Comparison of ENCODE assay signal across 9 mouse cellular contexts in genomic region chr5:139734746-139735145, GRCm38 (mm10). TPM values are rescaled to one million over a fixed set of nuclear protein-coding genes. Genes with fewer than 3 reads are reported as not detected.
DNase-seq lines count a peak whose midpoint lies in the region; ATAC-seq and TF ChIP-seq lines count a peak whose summit lies in the region.
"Had no signal": no experiment of that assay in that cellular context is flagged by ENCODE, and none has a peak within 500 bp of the region (broad histone marks: within the 10 kb centered on the region; RNA-seq: fewer than 3 reads in every experiment).

No protein-coding gene starts in this region.

- intact Hi-C loops in heart, postnatal 14 days (cut with DNase I): no loop called here

- no peaks in the 10 kb centered on the region for H3K36me3 ChIP-seq in heart, embryonic 15.5 days
- no peaks in the 10 kb centered on the region for H3K36me3 ChIP-seq in hindbrain, postnatal 0 days (ENCODE audit: insufficient read depth, low read length)
- no peaks in the 10 kb centered on the region for H3K36me3 ChIP-seq in midbrain, embryonic 15.5 days (replicated peaks)

- WGBS in heart, embryonic 15.5 days: 72% methylated on average over 7 of the region's 7 CpGs
- WGBS in bone marrow, adult 2 months: 12% methylated on average over 7 of the region's 7 CpGs
- WGBS in hindbrain, postnatal 0 days: 75% methylated on average over 7 of the region's 7 CpGs
- 84% methylated on average over 7 of the region's 7 CpGs for WGBS in midbrain, embryonic 15.5 days

- no peak overlapping the region for H3K4me3 ChIP-seq in heart, embryonic 15.5 days
- H3K4me3 ChIP-seq in bone marrow, adult 2 months (replicated peaks; ENCODE audit: control insufficient read depth, low read depth, low read length): peak overlapping the region; percentile 96
- H3K4me3 ChIP-seq in hindbrain, postnatal 0 days (ENCODE audit: low read length): peak overlapping the region; percentile 54; the same call in 1 of the 2 replicates
- H3K4me3 ChIP-seq in midbrain, embryonic 15.5 days: no peak overlapping the region

- TF ChIP-seq POLR2A in bone marrow, adult 2 months (IDR thresholded peaks at IDR 0.05; ENCODE audit: borderline replicate concordance, control insufficient read depth, low read depth, low read length): no peak

- H3K9me3 ChIP-seq in heart, embryonic 15.5 days (replicated peaks): no peaks in the 10 kb centered on the region
- H3K9me3 ChIP-seq in hindbrain, postnatal 0 days (ENCODE audit: low read length): no peaks in the 10 kb centered on the region
- no peaks in the 10 kb centered on the region for H3K9me3 ChIP-seq in midbrain, embryonic 15.5 days

- H3K27me3 ChIP-seq in heart, embryonic 15.5 days: no peaks in the 10 kb centered on the region
- no peaks in the 10 kb centered on the region for H3K27me3 ChIP-seq in hindbrain, postnatal 0 days (ENCODE audit: insufficient read depth, low read length)
- H3K27me3 ChIP-seq in midbrain, embryonic 15.5 days (replicated peaks): 0 out of 2 replicates have a peak, but pooled peaks cover 3% of the 10 kb centered on the region

- no peak for ATAC-seq in heart, embryonic 15.5 days (replicated peaks; ENCODE audit: insufficient number of reproducible peaks, insufficient read depth, low FRiP score, low read depth)
- no peak for ATAC-seq in hindbrain, postnatal 0 days
- no peak for ATAC-seq in midbrain, embryonic 15.5 days (replicated peaks)

- H3K4me1 ChIP-seq in heart, embryonic 15.5 days (replicated peaks): peaks cover 49% of the 10 kb centered on the region
- H3K4me1 ChIP-seq in bone marrow, adult 2 months (ENCODE audit: control insufficient read depth, insufficient read depth, low read length): peaks cover 17% of the 10 kb centered on the region
- peaks cover 37% of the 10 kb centered on the region for H3K4me1 ChIP-seq in hindbrain, postnatal 0 days (ENCODE audit: insufficient read depth, low read length)
- peaks cover 55% of the 10 kb centered on the region for H3K4me1 ChIP-seq in midbrain, embryonic 15.5 days

- no peak for TF ChIP-seq CTCF in bone marrow, adult 2 months (IDR thresholded peaks at IDR 0.05; ENCODE audit: control insufficient read depth, insufficient read depth, low read length)
- TF ChIP-seq CTCF in hindbrain, postnatal 0 days (IDR thresholded peaks at IDR 0.05; ENCODE audit: low read depth): no peak

- no peak for DNase-seq in heart, postnatal 14 days
- no peak for DNase-seq in hindbrain, postnatal 0 days (ENCODE audit: low spot score)
- no peak for DNase-seq in layer of hippocampus, adult 18-20 months (ENCODE audit: low spot score in 2 of 2)
- no peak for DNase-seq in layer of hippocampus, adult 8-10 months (ENCODE audit: low spot score in 2 of 2)
- no peak for DNase-seq in adrenal gland, adult 8-10 months
- DNase-seq: kidney, postnatal 4 days had no signal

- peak overlapping the region; percentile 93 for H3K4me2 ChIP-seq in heart, embryonic 15.5 days
- peak overlapping the region; percentile 94 for H3K4me2 ChIP-seq in hindbrain, postnatal 0 days (ENCODE audit: low read depth, low read length)
- peak overlapping the region; percentile 94 for H3K4me2 ChIP-seq in midbrain, embryonic 15.5 days

- no peak overlapping the region for H3K9ac ChIP-seq in heart, embryonic 15.5 days
- H3K9ac ChIP-seq in hindbrain, postnatal 0 days (replicated peaks; ENCODE audit: low read length): no peak overlapping the region
- no peak overlapping the region for H3K9ac ChIP-seq in midbrain, embryonic 15.5 days

- H3K27ac ChIP-seq in heart, embryonic 15.5 days: no peak overlapping the region
- peak overlapping the region; percentile 73 for H3K27ac ChIP-seq in bone marrow, adult 2 months (ENCODE audit: control insufficient read depth, insufficient read depth, low read depth, low read length, poor library complexity)
- H3K27ac ChIP-seq in hindbrain, postnatal 0 days: no peak overlapping the region
- no peak overlapping the region for H3K27ac ChIP-seq in midbrain, embryonic 15.5 days

RNA-seq across cellular contexts. Expression of gene Micall2, which starts 1.4 kb away (rescaled TPM):
- 1.3 and 2.4 TPM in 2 replicates for polyA plus RNA-seq in heart, embryonic 15.5 days (2015; fragmentation: Nextera tagmentation; extraction: Ambion mirVana)
- 1 to 10 TPM; 3.7 to 4.1 TPM for total RNA-seq in heart, postnatal 14 days (2021)
- 20.3 and 28.0 TPM in 2 replicates for polyA plus RNA-seq in bone marrow, adult 2 months (2011; ENCODE audit: insufficient read depth, insufficient read length, low replicate concordance, missing spikeins)
- 11.0 and 13.9 TPM in 2 replicates for total RNA-seq in hindbrain, postnatal 0 days (2014; rRNA removed)
- polyA plus RNA-seq in hindbrain, postnatal 0 days (2015; fragmentation: Nextera tagmentation; extraction: Ambion mirVana): 8.8 and 10.7 TPM in 2 replicates
- 12.2 and 14.0 TPM in 2 replicates for polyA plus RNA-seq in midbrain, embryonic 15.5 days (2015; fragmentation: Nextera tagmentation; extraction: Ambion mirVana)
- 1 to 10 TPM; 1.1 to 1.5 TPM for total RNA-seq in layer of hippocampus, adult 18-20 months (2021)
- total RNA-seq in layer of hippocampus, adult 8-10 months (2022): 1 to 10 TPM; 2.0 to 4.5 (median 2.8) TPM
- total RNA-seq in adrenal gland, adult 8-10 months (2022): 10 to 100 TPM in 2 of 4 experiments, 1 to 10 TPM in 2; 7.6 to 28.1 (median 12.6) TPM

RNA-seq across cellular contexts. Expression of gene Ints1, which starts 40.7 kb away (rescaled TPM):
- polyA plus RNA-seq in heart, embryonic 15.5 days (2015; fragmentation: Nextera tagmentation; extraction: Ambion mirVana): 12.6 and 20.6 TPM in 2 replicates
- 10 to 100 TPM; 41.8 to 43.8 TPM for total RNA-seq in heart, postnatal 14 days (2021)
- polyA plus RNA-seq in bone marrow, adult 2 months (2011; ENCODE audit: insufficient read depth, insufficient read length, low replicate concordance, missing spikeins): 63.3 and 108 TPM in 2 replicates
- 126 and 158 TPM in 2 replicates for total RNA-seq in hindbrain, postnatal 0 days (2014; rRNA removed)
- 23.2 and 24.3 TPM in 2 replicates for polyA plus RNA-seq in hindbrain, postnatal 0 days (2015; fragmentation: Nextera tagmentation; extraction: Ambion mirVana)
- 32.8 and 34.3 TPM in 2 replicates for polyA plus RNA-seq in midbrain, embryonic 15.5 days (2015; fragmentation: Nextera tagmentation; extraction: Ambion mirVana)
- 10 to 100 TPM; 79.0 to 89.5 TPM for total RNA-seq in layer of hippocampus, adult 18-20 months (2021)
- total RNA-seq in layer of hippocampus, adult 8-10 months (2022): 100 to 1,000 TPM in 1 of 4 experiments, 10 to 100 TPM in 3; 80.3 to 100 (median 97.2) TPM
- 10 to 100 TPM; 59.3 to 74.4 (median 65.0) TPM for total RNA-seq in adrenal gland, adult 8-10 months (2022)

RNA-seq across cellular contexts. Expression of gene Mafk, which starts 56.6 kb away (rescaled TPM):
- 19.1 and 23.0 TPM in 2 replicates for polyA plus RNA-seq in heart, embryonic 15.5 days (2015; fragmentation: Nextera tagmentation; extraction: Ambion mirVana)
- 10 to 100 TPM; 23.4 to 26.9 TPM for total RNA-seq in heart, postnatal 14 days (2021)
- 37.3 and 53.2 TPM in 2 replicates for polyA plus RNA-seq in bone marrow, adult 2 months (2011; ENCODE audit: insufficient read depth, insufficient read length, low replicate concordance, missing spikeins)
- total RNA-seq in hindbrain, postnatal 0 days (2014; rRNA removed): 12.9 and 13.1 TPM in 2 replicates
- polyA plus RNA-seq in hindbrain, postnatal 0 days (2015; fragmentation: Nextera tagmentation; extraction: Ambion mirVana): 6.5 and 7.0 TPM in 2 replicates
- 18.2 and 18.8 TPM in 2 replicates for polyA plus RNA-seq in midbrain, embryonic 15.5 days (2015; fragmentation: Nextera tagmentation; extraction: Ambion mirVana)
- total RNA-seq in layer of hippocampus, adult 18-20 months (2021): 10 to 100 TPM; 10.3 to 13.0 TPM
- total RNA-seq in layer of hippocampus, adult 8-10 months (2022): 10 to 100 TPM in 2 of 4 experiments, 1 to 10 TPM in 2; 9.2 to 16.4 (median 10.5) TPM
- total RNA-seq in adrenal gland, adult 8-10 months (2022): 10 to 100 TPM; 28.7 to 45.0 (median 30.4) TPM

Comparison
In these comparisons a context has a peak if more than half of its experiments do, and no peak if none do; other contexts are left out.
1. H3K4me3 ChIP-seq: peak in bone marrow, adult 2 months (single experiment) and hindbrain, postnatal 0 days (single experiment); none in heart, embryonic 15.5 days (single experiment) and midbrain, embryonic 15.5 days (single experiment).
2. Peak in every context shown above with its lines, with median percentiles within 50 percentile points of each other: H3K4me2 ChIP-seq.